Mouse (Mus musculus) right cerebral cortex, adult 2 months (tissue): ENCODE data around the gene Fbln2.

Source experiments
- DNase-seq, 2 experiments: peaks; one replicate each; pipeline ENCODE4 v3.0.0; 2021 to 2022; ENCODE audit warnings: low spot score in 2 of 2

Fbln2 gene

GRCm38 (mm10) chr6:91231000-91231399 lies 18.7 kb downstream of the Fbln2 start:
- DNase-seq = no peak

- DNase-seq = no peak
Observed at GRCm38 (mm10) chr6:91231523-91231922, 19.3 kb downstream of the Fbln2 start.

- no peak for DNase-seq
Observed at GRCm38 (mm10) chr6:91233011-91233410, 20.8 kb downstream of the Fbln2 start.

- DNase-seq = no peak
Observed at GRCm38 (mm10) chr6:91233424-91234015, 21.3 kb downstream of the Fbln2 start.

- no peak for DNase-seq
Observed at GRCm38 (mm10) chr6:91236006-91236405, 23.8 kb downstream of the Fbln2 start.

DNA sequence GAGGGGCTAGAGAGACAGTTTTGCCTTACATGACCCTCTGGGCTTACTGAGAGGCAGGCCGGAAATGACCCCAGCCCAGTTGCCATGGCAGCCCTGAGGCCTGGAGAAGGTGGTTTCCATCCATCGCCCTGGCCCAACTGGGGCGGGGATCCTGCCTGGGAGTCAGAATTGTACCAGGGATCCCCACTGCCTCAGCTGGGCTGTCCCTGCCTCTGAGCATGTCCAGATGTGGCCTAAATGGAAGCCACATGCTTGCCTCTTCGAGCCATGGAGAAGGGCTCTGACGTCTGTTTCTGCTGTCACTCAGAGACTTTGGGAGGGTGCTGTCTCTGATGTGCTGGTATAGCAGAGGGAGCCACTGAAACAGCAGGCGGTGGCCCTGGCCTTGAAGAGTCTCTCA lies 24.2 kb downstream of the Fbln2 start:
- DNase-seq = no peak

- DNase-seq = no peak
Observed at GRCm38 (mm10) chr6:91237273-91237672, 25.0 kb downstream of the Fbln2 start.

DNA sequence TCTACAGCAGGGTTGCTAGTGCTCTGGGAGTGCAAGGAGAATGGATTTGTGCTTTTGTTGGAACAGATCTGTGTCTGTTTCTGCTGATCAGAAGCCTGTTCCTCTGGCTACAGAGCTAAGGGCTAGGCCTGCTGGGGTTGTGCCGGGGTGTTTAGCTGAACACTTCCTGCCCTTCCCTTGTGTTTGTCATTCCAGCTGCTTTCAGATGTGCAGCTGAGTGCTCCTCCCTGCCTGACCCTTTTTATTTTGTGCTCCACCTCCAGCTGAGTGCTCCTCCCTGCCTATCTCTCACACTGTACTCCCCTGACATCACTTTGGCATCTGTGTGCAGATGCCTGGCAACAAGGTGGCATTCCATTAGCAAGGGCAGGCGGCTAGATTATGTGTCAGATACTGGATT lies 28.3 kb downstream of the Fbln2 start:
- DNase-seq = no peak

DNA sequence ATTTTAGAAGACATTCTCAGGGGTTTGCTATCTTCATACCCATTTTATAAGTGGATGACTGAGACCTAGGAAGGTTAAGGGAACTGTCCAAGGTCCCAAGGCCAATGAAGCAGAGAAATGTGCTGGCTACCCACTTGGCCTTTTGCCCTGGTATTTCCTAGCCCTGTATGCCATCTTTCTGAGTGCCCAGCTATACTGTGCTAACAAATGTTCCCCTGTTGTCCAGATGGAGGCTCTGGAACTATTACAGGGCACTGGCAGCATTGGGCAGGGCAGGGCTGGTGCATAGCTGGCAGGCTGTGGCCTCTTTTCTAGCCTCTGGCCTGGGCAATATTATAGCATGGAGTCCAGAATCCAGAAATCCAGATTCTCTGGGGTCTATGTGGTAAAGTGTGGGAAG lies 28.7 kb downstream of the Fbln2 start:
- no peak for DNase-seq

GRCm38 (mm10) chr6:91243395-91243794 lies 31.1 kb downstream of the Fbln2 start:
- peak; percentile 62 to 67 for DNase-seq

GRCm38 (mm10) chr6:91244331-91244730 lies 32.1 kb downstream of the Fbln2 start:
- DNase-seq = peak; percentile 71 to 80

- DNase-seq = no peak
Observed at GRCm38 (mm10) chr6:91245331-91245730, 33.1 kb downstream of the Fbln2 start.

- no peak for DNase-seq
Observed at GRCm38 (mm10) chr6:91247343-91247742, 35.1 kb downstream of the Fbln2 start.

GRCm38 (mm10) chr6:91248627-91249026 lies 36.4 kb downstream of the Fbln2 start:
- no peak for DNase-seq

DNA sequence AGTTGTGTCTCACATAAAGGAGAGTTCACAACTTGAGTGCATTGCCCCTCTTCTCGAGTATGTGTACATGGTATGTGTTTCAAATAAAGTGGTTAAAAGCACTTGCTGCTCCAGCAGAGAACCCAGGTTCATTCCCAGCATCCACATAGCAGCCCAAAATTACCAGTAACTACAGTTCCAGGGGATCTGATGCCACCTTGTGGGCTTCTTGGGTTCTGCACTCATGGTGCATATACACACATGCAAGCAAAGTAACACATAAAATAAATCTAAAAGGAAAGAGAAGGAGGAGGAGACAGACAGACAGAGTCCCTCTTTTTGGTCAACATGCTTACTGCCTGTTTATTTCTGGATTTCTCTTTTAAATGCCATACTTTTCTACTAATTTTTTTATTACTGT lies 37.5 kb downstream of the Fbln2 start:
- DNase-seq = no peak

GRCm38 (mm10) chr6:91259440-91260120 lies 47.3 kb downstream of the Fbln2 start:
- DNase-seq = peak; percentile 69

- DNase-seq = no peak
Observed at GRCm38 (mm10) chr6:91260347-91260986, 48.2 kb downstream of the Fbln2 start.

DNA sequence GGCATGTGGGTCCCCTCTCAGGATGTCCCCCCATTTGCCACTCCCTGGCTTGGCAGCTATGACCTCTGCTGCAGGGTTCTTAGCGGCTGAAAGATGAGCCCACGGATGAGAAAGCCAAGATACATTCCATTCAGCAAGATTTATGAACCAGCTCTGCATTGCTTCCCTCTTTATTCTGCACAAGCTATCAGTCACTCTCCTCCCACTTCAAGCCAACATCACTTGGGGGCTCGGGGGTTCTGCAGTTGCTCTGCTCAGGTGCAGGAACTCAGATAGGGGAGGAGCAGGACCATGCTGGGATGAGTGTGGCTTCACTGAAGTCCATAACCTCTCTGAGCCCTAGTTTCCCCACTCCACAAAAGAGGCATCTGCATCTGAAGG lies 48.7 kb downstream of the Fbln2 start:
- no peak for DNase-seq

- DNase-seq = no peak
Observed at GRCm38 (mm10) chr6:91265616-91266015, 53.4 kb downstream of the Fbln2 start.

DNA sequence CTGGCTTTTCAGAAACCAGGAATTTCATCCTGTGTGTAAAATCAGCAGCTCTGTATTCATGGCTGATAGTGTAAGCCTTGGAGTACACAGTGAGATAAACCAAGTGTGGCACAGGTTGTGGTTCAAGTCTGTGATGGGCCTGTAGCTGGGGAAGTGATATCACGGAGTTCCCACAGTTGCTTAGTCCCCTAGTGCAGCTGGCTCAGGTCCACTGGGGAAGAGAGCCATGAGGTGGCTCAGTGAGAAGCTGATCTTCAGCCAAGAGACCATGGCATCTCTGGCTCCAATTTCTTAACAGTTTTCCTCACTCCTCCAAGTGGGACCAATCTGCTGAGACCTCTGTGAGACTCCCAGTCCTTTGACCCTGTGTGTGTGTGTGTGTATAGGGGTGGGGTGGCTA lies 54.4 kb downstream of the Fbln2 start:
- no peak for DNase-seq

DNA sequence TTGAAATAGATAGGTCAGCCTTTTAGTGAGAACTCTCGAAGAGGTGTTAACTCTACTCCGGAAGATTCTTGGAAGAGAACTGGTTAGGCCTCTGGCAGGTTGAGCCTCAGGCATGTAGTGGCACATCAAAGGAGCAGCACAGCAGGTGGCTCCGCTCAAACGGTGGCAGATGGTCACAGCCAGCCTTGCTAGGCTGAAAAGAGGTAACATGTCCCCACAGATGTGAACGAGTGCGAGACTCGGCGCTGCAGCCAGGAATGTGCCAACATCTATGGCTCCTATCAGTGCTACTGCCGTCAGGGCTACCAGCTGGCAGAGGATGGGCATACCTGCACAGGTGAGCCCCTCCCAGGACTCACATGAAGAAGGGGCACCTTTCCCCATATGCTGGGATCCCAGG lies 56.1 kb downstream of the Fbln2 start:
- DNase-seq = no peak

- DNase-seq = peak; percentile 73 to 77
Observed at GRCm38 (mm10) chr6:91277549-91277948, 65.3 kb downstream of the Fbln2 start.

DNA sequence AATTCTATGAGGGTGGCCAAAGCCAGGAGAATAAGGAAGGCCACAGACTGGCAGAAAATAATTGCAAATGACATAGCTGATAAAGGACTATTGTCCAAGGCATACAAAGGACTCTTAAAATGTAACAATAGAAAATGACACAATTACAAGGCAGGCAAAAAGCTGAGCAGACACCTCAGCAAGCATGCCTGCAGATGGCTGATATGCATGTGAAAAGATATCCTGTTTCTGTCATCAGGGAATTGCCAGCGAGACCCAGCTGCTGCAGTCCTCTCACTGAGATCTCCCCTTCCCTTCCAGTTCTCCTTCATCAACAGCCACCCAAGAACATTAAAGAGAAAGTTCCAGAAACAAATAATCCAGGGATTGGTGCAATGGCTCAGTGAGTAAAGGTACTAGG lies 66.0 kb downstream of the Fbln2 start:
- DNase-seq = no peak
